In genomic region chr1:131770656-131771055, GRCm38 (mm10) we compare ENCODE assay signal across 8 mouse cellular contexts. TPM values are rescaled to one million over a fixed set of nuclear protein-coding genes. Genes with fewer than 3 reads are reported as not detected.
DNase-seq lines count a peak whose midpoint lies in the region; ATAC-seq and TF ChIP-seq lines count a peak whose summit lies in the region.
"Had no signal": no experiment of that assay in that cellular context is flagged by ENCODE, and none has a peak within 500 bp of the region (broad histone marks: within the 10 kb centered on the region; RNA-seq: fewer than 3 reads in every experiment).

No protein-coding gene starts in this region.

- H3K4me1 ChIP-seq in limb, embryonic 14.5 days (ENCODE audit: control insufficient read depth, insufficient read depth, low read length): peaks cover 3% of the 10 kb centered on the region; the same call in 1 of the 2 replicates
- H3K4me1 ChIP-seq in limb, embryonic 10.5 days: 0 out of 2 replicates have a peak, but pooled peaks cover 1% of the 10 kb centered on the region
- peaks cover 20% of the 10 kb centered on the region for H3K4me1 ChIP-seq in forebrain, embryonic 16.5 days (replicated peaks; ENCODE audit: control insufficient read depth, insufficient read depth, low read length)

- TF ChIP-seq POLR2A in limb, embryonic 14.5 days (IDR thresholded peaks at IDR 0.05; ENCODE audit: borderline replicate concordance, extremely low read depth, insufficient read depth, insufficient read length): no peak

- no peaks in the 10 kb centered on the region for H3K9me3 ChIP-seq in limb, embryonic 14.5 days (ENCODE audit: control insufficient read depth, low read length)
- no peaks in the 10 kb centered on the region for H3K9me3 ChIP-seq in limb, embryonic 10.5 days (replicated peaks)
- H3K9me3 ChIP-seq in forebrain, embryonic 16.5 days (ENCODE audit: control insufficient read depth, low read length): no peaks in the 10 kb centered on the region
- H3K9me3 ChIP-seq: heart, embryonic 13.5 days had no signal

- intact Hi-C loops in left cerebral cortex, postnatal 4 days (cut with DNase I): no loop called here

- H3K27ac ChIP-seq in limb, embryonic 14.5 days (replicated peaks; ENCODE audit: low read depth, low read length): no peak overlapping the region
- no peak overlapping the region for H3K27ac ChIP-seq in limb, embryonic 10.5 days
- H3K27ac ChIP-seq in forebrain, embryonic 16.5 days (ENCODE audit: low read length): peak overlapping the region; percentile 65
- H3K27ac ChIP-seq: heart, embryonic 13.5 days had no signal

- DNase-seq in limb, embryonic 14.5 days (ENCODE audit: low spot score): peak; percentile 78
- no peak for DNase-seq in limb, embryonic 10.5 days (ENCODE audit: low spot score)
- peak; percentile 77 for DNase-seq in heart, postnatal 4 days
- peak; percentile 85 for DNase-seq in left cerebral cortex, postnatal 4 days
- no peak for DNase-seq in spleen, postnatal 36 days (ENCODE audit: low spot score in 2 of 2)
- DNase-seq in urinary bladder, postnatal 14 days (ENCODE audit: low spot score): no peak

- no peak for ATAC-seq in limb, embryonic 14.5 days (ENCODE audit: low FRiP score, low read depth)
- peak; percentile 93 for ATAC-seq in forebrain, embryonic 16.5 days

- H3K4me3 ChIP-seq in limb, embryonic 14.5 days (replicated peaks; ENCODE audit: low read length): no peak overlapping the region
- H3K4me3 ChIP-seq in limb, embryonic 10.5 days: no peak overlapping the region
- no peak overlapping the region for H3K4me3 ChIP-seq in forebrain, embryonic 16.5 days (replicated peaks; ENCODE audit: low read length)
- H3K4me3 ChIP-seq: heart, embryonic 13.5 days had no signal

- H3K27me3 ChIP-seq in limb, embryonic 14.5 days (ENCODE audit: control insufficient read depth, insufficient read depth, low read length): no peaks in the 10 kb centered on the region
- H3K27me3 ChIP-seq in limb, embryonic 10.5 days (ENCODE audit: low read depth, poor library complexity, severe bottlenecking): 0 out of 2 replicates have a peak, but pooled peaks cover 4% of the 10 kb centered on the region
- H3K27me3 ChIP-seq in forebrain, embryonic 16.5 days (replicated peaks; ENCODE audit: control insufficient read depth, insufficient read depth, low read length): no peaks in the 10 kb centered on the region

- H3K9ac ChIP-seq in limb, embryonic 14.5 days (ENCODE audit: low read depth, low read length, severe bottlenecking): no peak overlapping the region
- no peak overlapping the region for H3K9ac ChIP-seq in forebrain, embryonic 16.5 days (replicated peaks; ENCODE audit: low read depth, low read length)
- H3K9ac ChIP-seq: heart, embryonic 13.5 days had no signal

- WGBS in limb, embryonic 14.5 days: 50% methylated on average over 4 of the region's 4 CpGs
- WGBS in limb, embryonic 10.5 days: 79% methylated on average over 4 of the region's 4 CpGs
- 3% methylated on average over 4 of the region's 4 CpGs for WGBS in forebrain, embryonic 16.5 days

- no peaks in the 10 kb centered on the region for H3K36me3 ChIP-seq in limb, embryonic 14.5 days (ENCODE audit: control insufficient read depth, insufficient read depth, low read length)
- H3K36me3 ChIP-seq in limb, embryonic 10.5 days: no peaks in the 10 kb centered on the region
- H3K36me3 ChIP-seq in forebrain, embryonic 16.5 days (ENCODE audit: control insufficient read depth, insufficient read depth): no peaks in the 10 kb centered on the region
- H3K36me3 ChIP-seq: heart, embryonic 13.5 days had no signal

- H3K4me2 ChIP-seq in limb, embryonic 14.5 days (replicated peaks; ENCODE audit: low read depth, low read length, severe bottlenecking): no peak overlapping the region
- no peak overlapping the region for H3K4me2 ChIP-seq in forebrain, embryonic 16.5 days (ENCODE audit: low read length)
- H3K4me2 ChIP-seq: heart, embryonic 13.5 days had no signal

RNA-seq across cellular contexts. Expression of gene Pm20d1, which starts 26.5 kb away (rescaled TPM):
- 0.42 and 0.53 TPM in 2 replicates for polyA plus RNA-seq in limb, embryonic 14.5 days (2012; rRNA removed)
- 0.29 and 0.90 TPM in 2 replicates for polyA plus RNA-seq in limb, embryonic 14.5 days (2014; fragmentation: Nextera tagmentation; extraction: Ambion mirVana)
- polyA plus RNA-seq in limb, embryonic 10.5 days (2016; fragmentation: Nextera tagmentation; extraction: Ambion mirVana): 2.8 and 3.5 TPM in 2 replicates
- polyA plus RNA-seq in forebrain, embryonic 16.5 days (2015; fragmentation: Nextera tagmentation; extraction: Ambion mirVana): 0.18 and 0.67 TPM in 2 replicates
- total RNA-seq in heart, postnatal 4 days (2021): 1 to 10 TPM; 2.2 to 3.4 TPM
- total RNA-seq in left cerebral cortex, postnatal 4 days (2021): under 1 TPM; 0.34 to 0.56 TPM

RNA-seq across cellular contexts. Expression of gene Slc26a9, which starts 26.8 kb away (rescaled TPM):
- polyA plus RNA-seq in limb, embryonic 14.5 days (2012; rRNA removed): 0.03 and 0.09 TPM in 2 replicates
- not detected in 2 replicates for polyA plus RNA-seq in limb, embryonic 14.5 days (2014; fragmentation: Nextera tagmentation; extraction: Ambion mirVana)
- polyA plus RNA-seq in limb, embryonic 10.5 days (2016; fragmentation: Nextera tagmentation; extraction: Ambion mirVana): 0.08 TPM in 1 of 2 replicates, not detected in the other
- 0.06 TPM in 1 of 2 replicates, not detected in the other for polyA plus RNA-seq in forebrain, embryonic 16.5 days (2015; fragmentation: Nextera tagmentation; extraction: Ambion mirVana)
- total RNA-seq in heart, postnatal 4 days (2021): under 1 TPM in 1 of 2 experiments, not detected in 1; 0.07 TPM
- total RNA-seq in left cerebral cortex, postnatal 4 days (2021): under 1 TPM; 0.16 to 0.52 TPM

RNA-seq across cellular contexts. Expression of gene Slc41a1, which starts 56.6 kb away (rescaled TPM):
- polyA plus RNA-seq in limb, embryonic 14.5 days (2012; rRNA removed): 27.0 and 43.4 TPM in 2 replicates
- 13.3 and 15.3 TPM in 2 replicates for polyA plus RNA-seq in limb, embryonic 14.5 days (2014; fragmentation: Nextera tagmentation; extraction: Ambion mirVana)
- polyA plus RNA-seq in limb, embryonic 10.5 days (2016; fragmentation: Nextera tagmentation; extraction: Ambion mirVana): 11.1 and 13.0 TPM in 2 replicates
- 15.4 and 20.8 TPM in 2 replicates for polyA plus RNA-seq in forebrain, embryonic 16.5 days (2015; fragmentation: Nextera tagmentation; extraction: Ambion mirVana)
- total RNA-seq in heart, postnatal 4 days (2021): 10 to 100 TPM; 23.3 to 26.3 TPM
- 10 to 100 TPM; 32.8 to 35.8 TPM for total RNA-seq in left cerebral cortex, postnatal 4 days (2021)

Comparison
In these comparisons a context has a peak if more than half of its experiments do, and no peak if none do; other contexts are left out.
1. DNase-seq: peak in limb, embryonic 14.5 days (single experiment), heart, postnatal 4 days (single experiment) and left cerebral cortex, postnatal 4 days (single experiment); none in limb, embryonic 10.5 days (single experiment), spleen, postnatal 36 days (0 of 2) and urinary bladder, postnatal 14 days (single experiment).